Mouse (Mus musculus) gastrocnemius, postnatal 10 days (tissue): Measurements from ENCODE around the gene Cd9. TPM values are rescaled to one million over a fixed set of nuclear protein-coding genes. Genes with fewer than 3 reads are reported as not detected.

Experiments used
- DNase-seq: peaks from one replicate; pipeline ENCODE4 v3.0.0; 2021; ENCODE audit warnings: mixed read lengths
- total RNA-seq, 2 experiments: library from RNA; stranded (reverse); gene quantifications; 2 replicates each; pipeline ENCODE4 v1.2.3; 2021

The Cd9 gene
- total RNA-seq, 2 experiments from 2014 or later, result 84.5 to 86.4 TPM

DNA sequence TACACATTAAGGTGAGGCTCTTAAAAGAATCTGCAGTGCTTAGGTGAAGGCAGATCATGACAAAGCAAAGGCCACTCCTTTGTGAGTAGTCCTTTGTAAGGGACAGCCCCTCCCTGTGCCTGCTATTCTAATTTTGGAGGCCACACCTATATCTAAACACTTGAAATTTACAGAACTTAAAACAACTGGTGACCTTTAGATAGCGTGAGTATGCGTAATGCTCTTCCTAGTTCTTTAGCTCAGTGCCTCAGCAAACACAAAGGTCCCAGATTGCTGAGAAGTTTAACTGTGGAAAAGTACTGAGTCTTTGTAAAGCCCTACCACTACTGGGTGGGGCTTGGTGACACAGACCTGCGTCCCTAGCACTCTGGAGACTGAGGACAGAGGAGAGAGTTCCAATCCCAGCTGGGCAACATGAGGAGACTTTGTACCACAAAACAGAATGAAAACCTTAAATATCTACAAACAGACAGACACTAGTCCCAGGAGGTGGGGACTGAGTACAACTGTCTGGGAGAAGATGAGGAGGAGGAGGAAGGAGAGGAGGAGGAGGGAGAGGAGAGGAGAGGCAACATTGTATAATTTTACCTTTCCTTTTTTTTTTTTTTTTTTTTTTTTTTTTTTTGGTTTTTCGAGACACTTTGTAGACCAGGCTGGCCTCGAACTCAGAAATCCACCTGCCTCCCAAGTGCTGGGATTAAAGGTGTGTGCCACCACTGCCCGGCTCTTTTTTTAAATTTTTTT, 60.7 kb downstream of the Cd9 start:
- no peak for DNase-seq

- DNase-seq, result no peak
Measured at GRCm38 (mm10) chr6:125433257-125433656, 61.3 kb downstream of the Cd9 start.

DNA sequence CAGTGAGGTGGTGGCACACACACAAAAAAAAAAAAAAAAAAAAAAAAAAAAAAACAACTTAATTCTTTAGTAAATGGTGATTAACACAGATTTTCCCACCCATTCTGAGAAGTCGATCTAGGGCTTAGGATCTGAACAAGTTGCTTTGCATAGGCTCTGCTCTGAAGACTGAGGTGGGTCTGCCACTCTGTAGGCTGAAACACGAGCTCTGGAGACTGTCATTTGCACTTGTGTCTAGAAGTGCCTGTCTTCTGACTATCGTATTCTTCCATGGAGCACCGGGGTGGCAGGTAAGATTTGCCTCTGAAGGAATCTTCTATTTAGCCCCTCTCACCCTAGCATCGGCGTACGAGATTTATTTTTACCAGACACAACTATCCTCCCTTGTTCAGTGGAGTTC, 62.1 kb downstream of the Cd9 start:
- no peak for DNase-seq

- DNase-seq, result no peak
Measured at GRCm38 (mm10) chr6:125430982-125431381, 63.6 kb downstream of the Cd9 start.

DNA sequence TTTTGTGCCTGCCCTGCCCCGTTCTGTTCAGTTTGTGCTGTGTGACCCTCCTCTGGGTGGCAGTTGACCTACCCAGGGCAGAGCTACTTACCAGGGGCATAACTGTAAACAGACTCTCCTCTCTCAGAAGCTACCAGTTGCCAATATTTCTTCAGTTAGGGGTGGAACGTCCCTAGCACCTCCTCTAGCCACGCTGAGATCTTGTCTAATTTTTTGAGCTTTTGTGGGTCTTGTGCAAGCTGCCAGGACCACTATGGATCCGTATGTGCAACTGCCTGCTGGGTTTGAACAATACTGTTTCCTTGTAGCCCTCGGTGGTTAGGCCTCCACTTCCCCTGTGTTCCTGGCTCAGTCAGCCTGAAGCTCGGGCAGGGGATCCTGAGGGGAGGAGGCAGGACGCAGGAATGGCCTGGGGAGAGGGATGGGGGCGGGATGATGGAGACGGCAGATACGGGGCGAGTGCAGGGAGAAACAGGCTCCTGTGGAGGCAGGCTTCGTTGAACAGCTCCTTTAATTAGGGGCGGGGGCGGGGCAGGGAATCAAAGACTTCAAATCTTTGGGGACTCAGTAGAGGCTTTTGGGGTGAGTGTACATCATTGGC, 64.1 kb downstream of the Cd9 start:
- no peak for DNase-seq

DNA sequence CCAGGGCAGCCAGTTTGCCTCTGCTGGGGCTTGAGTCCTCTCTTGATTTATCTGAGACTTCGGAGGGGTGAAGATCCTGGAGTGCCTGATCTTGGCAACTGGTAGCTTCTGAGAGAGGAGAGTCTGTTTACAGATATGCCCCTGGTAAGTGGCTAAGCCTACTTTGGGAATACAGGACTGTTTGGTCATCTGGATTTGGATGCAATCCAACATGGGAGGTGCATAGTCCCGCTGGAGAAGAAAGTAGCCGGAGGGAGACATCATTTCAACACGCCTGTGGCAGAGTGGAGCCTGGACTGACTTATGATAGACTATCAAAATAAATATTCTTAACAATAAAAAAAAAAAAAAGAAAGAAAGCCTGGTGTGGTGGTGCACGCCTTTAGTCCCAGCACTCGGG, 64.8 kb downstream of the Cd9 start:
- no peak for DNase-seq

- peak; percentile 81 for DNase-seq
Measured at GRCm38 (mm10) chr6:125426383-125427360, 67.9 kb downstream of the Cd9 start.

- DNase-seq, result no peak
Measured at GRCm38 (mm10) chr6:125425205-125426090, 69.1 kb downstream of the Cd9 start.

DNA sequence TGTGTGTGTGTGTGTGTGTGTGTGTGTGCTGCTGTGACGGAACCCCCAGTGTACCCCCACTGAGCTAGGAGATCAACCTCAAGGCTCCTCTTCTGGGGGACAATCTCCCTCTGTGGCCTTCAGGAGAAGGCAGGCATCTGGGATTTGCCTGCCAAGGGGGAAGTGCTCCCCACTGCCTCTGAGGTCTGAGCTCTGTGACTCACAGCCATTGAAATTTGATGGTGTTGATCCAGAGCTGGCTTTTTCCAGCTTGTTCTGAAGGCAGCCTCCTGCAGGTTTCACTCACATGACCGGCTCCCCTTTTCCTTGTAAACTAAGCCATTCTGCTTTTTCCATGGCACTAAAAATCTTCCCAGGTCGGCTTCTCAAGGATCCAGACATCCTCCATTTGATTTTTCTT, 70.4 kb downstream of the Cd9 start:
- no peak for DNase-seq

- no peak for DNase-seq
Measured at GRCm38 (mm10) chr6:125423507-125423906, 71.1 kb downstream of the Cd9 start.

GRCm38 (mm10) chr6:125423099-125423498, 71.5 kb downstream of the Cd9 start:
- DNase-seq, result no peak

DNA sequence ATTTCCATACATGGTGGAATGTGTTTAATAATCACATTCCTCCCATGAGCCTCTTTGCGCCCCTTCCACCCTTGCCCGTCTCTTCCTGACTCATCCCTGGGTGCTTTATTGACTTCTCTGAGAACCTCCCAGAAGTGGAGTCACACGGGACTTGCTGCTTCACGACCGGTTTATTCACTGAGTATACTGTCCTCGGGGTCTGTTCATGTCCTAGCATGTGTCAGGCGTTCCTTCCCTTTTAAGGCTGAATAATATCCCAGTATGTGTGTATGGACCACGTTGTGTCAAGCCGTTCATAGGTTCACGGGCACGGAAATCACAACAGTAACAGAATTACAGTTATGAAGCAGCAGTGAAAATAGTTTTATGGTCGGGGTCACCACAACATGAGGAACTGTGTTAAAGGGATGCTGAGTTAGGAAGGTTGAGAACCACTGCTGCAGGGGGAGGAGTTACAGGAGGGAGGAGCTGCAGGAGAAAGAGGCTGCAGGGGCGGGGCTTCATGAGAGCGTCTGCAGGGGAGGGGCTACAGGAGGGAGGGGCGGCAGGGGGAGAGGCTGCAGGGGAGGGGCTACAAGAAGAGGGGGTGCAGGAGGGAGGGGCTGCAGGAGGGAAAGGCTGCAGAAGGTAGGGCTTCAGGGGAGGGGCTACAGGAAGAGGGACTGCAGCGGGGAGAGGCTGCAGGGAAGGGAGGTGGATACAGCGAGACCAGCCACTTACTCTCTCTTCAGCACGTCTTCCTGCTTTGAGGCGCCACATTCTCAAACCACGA, 72.4 kb downstream of the Cd9 start:
- peak; percentile 51 for DNase-seq

DNA sequence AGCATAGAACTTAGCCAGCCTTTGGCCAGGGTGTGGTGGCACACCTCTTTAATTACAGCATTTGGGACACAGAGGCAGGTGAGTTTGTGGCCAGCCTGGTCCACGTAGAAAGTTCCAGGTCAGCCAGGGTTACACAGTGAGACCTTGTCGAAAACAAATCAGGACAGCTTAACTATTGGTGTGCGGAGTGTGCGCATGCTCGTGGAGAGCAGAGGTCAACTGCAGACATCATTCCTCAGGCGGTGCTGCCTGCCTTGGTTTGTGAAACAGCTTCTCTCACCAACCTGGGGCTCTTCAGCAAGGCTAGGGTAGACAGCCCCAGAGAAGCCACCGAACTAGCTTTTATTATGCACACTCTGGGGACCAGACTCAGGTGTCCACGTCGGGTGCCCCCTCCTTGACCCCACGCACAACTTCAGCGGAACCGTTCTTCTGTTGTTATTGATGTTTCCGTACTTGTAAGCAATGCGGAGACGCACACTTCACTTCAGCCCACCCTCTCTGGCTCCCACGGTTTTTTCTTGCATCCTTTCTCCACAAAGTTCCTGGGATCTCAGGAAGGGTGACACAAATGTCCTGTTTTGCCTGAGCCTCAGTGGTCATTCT, 74.0 kb downstream of the Cd9 start:
- no peak for DNase-seq

- DNase-seq, result peak; percentile 80
Measured at GRCm38 (mm10) chr6:125418744-125419143, 75.8 kb downstream of the Cd9 start.

GRCm38 (mm10) chr6:125413326-125413725, 81.3 kb downstream of the Cd9 start:
- DNase-seq, result peak; percentile 2

DNA sequence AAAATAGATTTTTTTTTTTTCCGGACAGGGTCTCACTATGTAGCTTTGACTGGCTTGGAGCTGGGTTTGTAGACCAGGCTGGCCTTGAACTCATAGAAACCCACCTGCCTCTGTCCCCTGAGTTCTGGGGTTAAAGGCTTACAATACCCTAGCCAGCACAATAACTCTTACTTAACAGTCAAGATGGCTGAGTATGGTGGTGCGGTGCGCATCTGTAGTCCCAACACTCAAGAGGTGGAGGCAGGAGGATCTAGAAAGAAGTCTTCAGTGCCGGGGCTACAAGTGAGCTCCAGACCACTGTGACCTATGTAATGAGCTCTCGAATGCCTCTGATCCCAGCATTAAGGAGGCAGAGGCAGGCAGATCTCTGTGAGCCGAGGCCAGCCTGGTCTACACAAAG, 82.9 kb downstream of the Cd9 start:
- no peak for DNase-seq

GRCm38 (mm10) chr6:125410995-125411547, 83.5 kb downstream of the Cd9 start:
- DNase-seq, result peak; percentile 2

- DNase-seq, result peak; percentile 2
Measured at GRCm38 (mm10) chr6:125410551-125410950, 84.0 kb downstream of the Cd9 start.
